ENCODE assay signal across 9 mouse cellular contexts in genomic region chr8:12978726-12979125, GRCm38 (mm10). TPM values are rescaled to one million over a fixed set of nuclear protein-coding genes. Genes with fewer than 3 reads are reported as not detected.
DNase-seq lines count a peak whose midpoint lies in the region; ATAC-seq and TF ChIP-seq lines count a peak whose summit lies in the region.
"Had no signal": no experiment of that assay in that cellular context is flagged by ENCODE, and none has a peak within 500 bp of the region (broad histone marks: within the 10 kb centered on the region; RNA-seq: fewer than 3 reads in every experiment).

No protein-coding gene starts in this region.

- no peak for TF ChIP-seq POLR2A in olfactory bulb, adult 2 months (IDR thresholded peaks at IDR 0.05; ENCODE audit: insufficient read depth, low read depth, low read length)

- H3K27me3 ChIP-seq in C2C12 (ENCODE audit: control insufficient read depth, insufficient read depth, insufficient read length), result peaks cover 40% of the 10 kb centered on the region
- H3K27me3 ChIP-seq in forebrain, postnatal 0 days (ENCODE audit: insufficient read depth, low read length), result no peaks in the 10 kb centered on the region
- H3K27me3 ChIP-seq in intestine, embryonic 16.5 days (replicated peaks; ENCODE audit: control insufficient read depth, insufficient read depth, low read length), result no peaks in the 10 kb centered on the region

- H3ac ChIP-seq in C2C12 (ENCODE audit: control insufficient read depth, insufficient read length, low read depth), result no peak overlapping the region

- H3K27ac ChIP-seq in forebrain, postnatal 0 days (ENCODE audit: low read depth, low read length), result no peak overlapping the region
- H3K27ac ChIP-seq in intestine, embryonic 16.5 days (ENCODE audit: low read length), result no peak overlapping the region
- H3K27ac ChIP-seq in olfactory bulb, adult 2 months (ENCODE audit: insufficient read depth, low read depth, low read length), result no peak overlapping the region

- peak; percentile 66; the same call in 1 of the 2 replicates for ATAC-seq in forebrain, postnatal 0 days
- ATAC-seq in intestine, embryonic 16.5 days, result peak; percentile 84

- WGBS in forebrain, postnatal 0 days, result 35% methylated on average over 5 of the region's 5 CpGs
- 27% methylated on average over 5 of the region's 5 CpGs for WGBS in intestine, embryonic 16.5 days
- 33% methylated on average over 5 of the region's 5 CpGs for WGBS in olfactory bulb, adult 2 months

- H3K79me3 ChIP-seq in C2C12 (ENCODE audit: low read depth), result no peaks in the 10 kb centered on the region

- no peaks in the 10 kb centered on the region for H3K4me1 ChIP-seq in forebrain, postnatal 0 days (ENCODE audit: insufficient read depth)
- no peaks in the 10 kb centered on the region for H3K4me1 ChIP-seq in intestine, embryonic 16.5 days (ENCODE audit: control insufficient read depth, insufficient read depth, low read length)
- peaks cover 17% of the 10 kb centered on the region for H3K4me1 ChIP-seq in olfactory bulb, adult 2 months (ENCODE audit: control insufficient read depth, insufficient read depth, low read length)

- peak; percentile 76 for DNase-seq in MN1 (ENCODE audit: low spot score)
- DNase-seq in cerebellum, adult 8-10 months, result peak; percentile 70
- DNase-seq in forebrain, postnatal 0 days, result peak; percentile 61
- peak; percentile 49 to 62 for DNase-seq in lung, adult 18-20 months
- no peak for DNase-seq in left cerebral cortex, adult 11 months (ENCODE audit: low spot score)

- TF ChIP-seq CTCF in C2C12 (IDR thresholded peaks at IDR 0.05; ENCODE audit: control insufficient read depth, insufficient read depth, insufficient read length), result peak; percentile 80
- peak; percentile 73 for TF ChIP-seq CTCF in forebrain, postnatal 0 days (IDR thresholded peaks at IDR 0.05; ENCODE audit: low read depth)
- peak; percentile 59 for TF ChIP-seq CTCF in olfactory bulb, adult 2 months (IDR thresholded peaks at IDR 0.05; ENCODE audit: insufficient read depth, low read depth, low read length)

- no peak overlapping the region for H3K4me3 ChIP-seq in C2C12 (ENCODE audit: insufficient read depth, poor library complexity, severe bottlenecking)
- no peak overlapping the region for H3K4me3 ChIP-seq in forebrain, postnatal 0 days (ENCODE audit: low read depth, low read length)
- H3K4me3 ChIP-seq in intestine, embryonic 16.5 days (ENCODE audit: low read length), result no peak overlapping the region
- no peak overlapping the region for H3K4me3 ChIP-seq in olfactory bulb, adult 2 months (ENCODE audit: insufficient read depth, low read depth, low read length)

- H3K36me3 ChIP-seq in C2C12 (ENCODE audit: control insufficient read depth, insufficient read depth), result no peaks in the 10 kb centered on the region
- H3K36me3 ChIP-seq in forebrain, postnatal 0 days (ENCODE audit: insufficient read depth), result peaks cover 74% of the 10 kb centered on the region
- no peaks in the 10 kb centered on the region for H3K36me3 ChIP-seq in intestine, embryonic 16.5 days (ENCODE audit: control insufficient read depth, insufficient read depth, low read length)

- no peak overlapping the region for H3K9ac ChIP-seq in forebrain, postnatal 0 days
- no peak overlapping the region for H3K9ac ChIP-seq in intestine, embryonic 16.5 days (ENCODE audit: low read depth, low read length)

- H3K9me3 ChIP-seq in forebrain, postnatal 0 days (ENCODE audit: low read length), result no peaks in the 10 kb centered on the region
- H3K9me3 ChIP-seq in intestine, embryonic 16.5 days (ENCODE audit: control insufficient read depth, low read length), result no peaks in the 10 kb centered on the region

- no peaks in the 10 kb centered on the region for H3K79me2 ChIP-seq in C2C12 (ENCODE audit: control insufficient read depth, insufficient read depth)

- no peak overlapping the region for H3K4me2 ChIP-seq in forebrain, postnatal 0 days (ENCODE audit: low read depth)
- H3K4me2 ChIP-seq in intestine, embryonic 16.5 days (ENCODE audit: low read depth, low read length), result no peak overlapping the region

TF ChIP-seq in C2C12, 6 proteins besides CTCF, POLR2A, EP300 and RAD21:
- TF ChIP-seq CEBPB (IDR thresholded peaks at IDR 0.05; ENCODE audit: low read depth) (no peak), MYOD1 (IDR thresholded peaks at IDR 0.05; ENCODE audit: control insufficient read depth, insufficient read length, low read depth) (no peak), USF1 (IDR thresholded peaks at IDR 0.05; ENCODE audit: low read depth) (no peak), MAX (IDR thresholded peaks at IDR 0.05) (no peak), MYOG (IDR thresholded peaks at IDR 0.05; ENCODE audit: control insufficient read depth, extremely low read depth, insufficient read length) (no peak), FOSL1 (IDR thresholded peaks at IDR 0.05; ENCODE audit: insufficient read depth, low read length, poor library complexity, severe bottlenecking) (no peak)
TF ChIP-seq in C2C12: peak in this region for 0.

RNA-seq across cellular contexts. Expression of gene F7, which starts 47.1 kb away (rescaled TPM):
- not detected for polyA plus RNA-seq in C2C12 (2012; fragmentation: generic; extraction: Trizol)
- 0.08 and 0.33 TPM in 2 replicates for total RNA-seq in forebrain, postnatal 0 days (2014; rRNA removed)
- polyA plus RNA-seq in forebrain, postnatal 0 days (2015; fragmentation: Nextera tagmentation; extraction: Ambion mirVana), result 0.08 and 0.15 TPM in 2 replicates
- polyA plus RNA-seq in intestine, embryonic 16.5 days (2015; fragmentation: Nextera tagmentation; extraction: Ambion mirVana), result 0.13 and 0.18 TPM in 2 replicates
- not detected in 2 replicates for polyA plus RNA-seq in olfactory bulb, adult 2 months (2012; ENCODE audit: insufficient read depth, insufficient read length, low replicate concordance, missing spikeins)
- total RNA-seq: left cerebral cortex, postnatal 25 days had no signal

RNA-seq across cellular contexts. Expression of gene F10, which starts 58.4 kb away (rescaled TPM):
- polyA plus RNA-seq in C2C12 (2012; fragmentation: generic; extraction: Trizol), result not detected
- total RNA-seq in forebrain, postnatal 0 days (2014; rRNA removed), result 0.15 and 0.33 TPM in 2 replicates
- 0.16 and 0.25 TPM in 2 replicates for polyA plus RNA-seq in forebrain, postnatal 0 days (2015; fragmentation: Nextera tagmentation; extraction: Ambion mirVana)
- 27.6 and 42.9 TPM in 2 replicates for polyA plus RNA-seq in intestine, embryonic 16.5 days (2015; fragmentation: Nextera tagmentation; extraction: Ambion mirVana)
- not detected in 2 replicates for polyA plus RNA-seq in olfactory bulb, adult 2 months (2012; ENCODE audit: insufficient read depth, insufficient read length, low replicate concordance, missing spikeins)
- total RNA-seq: left cerebral cortex, postnatal 25 days had no signal

Comparison
In these comparisons a context has a peak if more than half of its experiments do, and no peak if none do; other contexts are left out.
1. RNA of gene F10, which starts 58.4 kb away (polyA plus RNA-seq): 27.6 to 42.9 TPM in intestine, embryonic 16.5 days; 0.16 to 0.25 TPM in forebrain, postnatal 0 days, not detected in C2C12 (single experiment) and not detected in olfactory bulb, adult 2 months; every median in the first group is over 10 times any median in the second.
2. Peak in every context shown above with its lines, with median percentiles within 50 percentile points of each other: CTCF ChIP-seq.